Mouse (Mus musculus) neutrophil, adult 5-6 weeks (primary cell): ENCODE results near the gene Kcne1. TPM values are rescaled to one million over a fixed set of nuclear protein-coding genes. Genes with fewer than 3 reads are reported as not detected.
A peak's percentile ranks its signal among the peaks of the same experiment; 100 is the strongest.

Experiments
- ATAC-seq: fragments of 151-379, 151-347 bp; 2 replicates; pipeline ENCODE4 v1.8.0; 2017; ENCODE audit warnings: mild to moderate bottlenecking, moderate TSS enrichment; ENCODE audit not compliant: insufficient number of reproducible peaks, poor library complexity, low FRiP score, severe bottlenecking; ENCODE audit errors: extremely low read depth
- total RNA-seq: library from RNA; stranded (forward); fragments of 200-1000 nt; gene quantifications from 2 replicates; pipeline ENCODE4 v1.2.3, GENCODE M21; 2017

Kcne1 gene
- total RNA-seq, 1 experiment from 2014 or later, result not detected

DNA sequence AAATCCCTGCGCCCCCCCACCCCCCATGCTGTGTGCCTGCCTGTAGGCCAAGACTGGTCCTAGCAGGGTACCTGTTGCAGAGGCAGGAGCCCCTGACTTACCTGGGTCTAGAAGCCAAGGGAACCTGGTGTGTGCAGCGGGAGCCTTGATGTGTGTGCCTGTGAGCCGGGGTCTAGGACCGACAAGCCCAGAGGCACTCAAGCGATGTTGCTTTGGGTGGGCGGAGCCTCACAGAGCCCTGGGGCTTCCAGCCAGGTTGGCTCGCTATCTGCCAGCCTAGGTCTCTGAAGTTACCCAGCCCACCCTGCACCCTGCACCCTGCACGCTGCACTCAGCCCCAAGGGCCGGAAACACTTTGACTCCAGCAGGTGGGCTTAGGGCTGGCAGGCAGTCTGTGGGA is 534 bp downstream of the Kcne1 start:
- no peak for ATAC-seq

GRCm38 (mm10) chr16:92357566-92357965 is 1.7 kb downstream of the Kcne1 start:
- no peak for ATAC-seq

DNA sequence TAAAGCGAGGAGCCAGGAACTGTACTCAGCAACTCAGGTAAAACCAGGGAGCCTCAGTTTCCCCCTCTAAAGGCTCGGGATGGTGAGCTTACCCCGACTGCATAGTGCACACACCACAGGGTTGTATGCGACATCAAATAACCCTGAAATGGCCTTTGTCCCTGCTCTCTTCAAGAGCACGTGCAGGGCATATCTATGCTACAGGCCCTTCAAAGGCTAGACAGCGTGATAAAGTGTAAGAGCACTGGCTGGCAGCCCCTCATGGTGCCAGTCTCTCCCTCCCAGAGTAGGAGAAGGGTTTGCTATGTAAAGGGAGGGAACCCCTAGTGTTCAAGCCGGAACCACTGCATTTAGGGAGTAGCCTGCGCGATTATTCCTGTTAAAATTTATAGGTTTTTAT is 2.2 kb downstream of the Kcne1 start:
- ATAC-seq, result no peak

- ATAC-seq, result no peak
Observed at GRCm38 (mm10) chr16:92355982-92356381, 3.3 kb downstream of the Kcne1 start.

GRCm38 (mm10) chr16:92355366-92355765 is 3.9 kb downstream of the Kcne1 start:
- no peak for ATAC-seq

GRCm38 (mm10) chr16:92353897-92354296 is 5.4 kb downstream of the Kcne1 start:
- no peak for ATAC-seq

- no peak for ATAC-seq
Observed at GRCm38 (mm10) chr16:92353295-92353694, 6.0 kb downstream of the Kcne1 start.

DNA sequence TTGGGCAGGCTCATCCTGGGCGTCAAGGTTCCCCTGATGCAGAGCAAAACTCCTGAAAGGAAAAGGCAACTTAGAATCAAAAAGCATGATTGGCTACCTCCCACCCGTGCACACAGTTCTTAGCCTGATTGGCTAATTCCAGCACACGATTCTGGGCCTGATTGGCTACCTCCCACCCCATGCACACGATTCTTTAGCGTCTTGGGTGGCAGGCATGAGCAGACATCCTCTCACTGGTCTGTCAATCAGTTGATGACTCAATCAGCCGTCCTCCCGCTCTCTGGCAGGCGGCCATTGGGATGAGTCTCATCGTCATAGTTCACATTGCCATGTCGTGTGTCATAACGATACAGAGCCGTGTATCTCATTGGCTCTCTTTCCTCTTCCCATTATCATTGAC is 10.3 kb downstream of the Kcne1 start:
- ATAC-seq, result no peak

GRCm38 (mm10) chr16:92346297-92346916 is 12.9 kb downstream of the Kcne1 start:
- no peak for ATAC-seq

GRCm38 (mm10) chr16:92345177-92345576 is 14.1 kb downstream of the Kcne1 start:
- no peak for ATAC-seq

DNA sequence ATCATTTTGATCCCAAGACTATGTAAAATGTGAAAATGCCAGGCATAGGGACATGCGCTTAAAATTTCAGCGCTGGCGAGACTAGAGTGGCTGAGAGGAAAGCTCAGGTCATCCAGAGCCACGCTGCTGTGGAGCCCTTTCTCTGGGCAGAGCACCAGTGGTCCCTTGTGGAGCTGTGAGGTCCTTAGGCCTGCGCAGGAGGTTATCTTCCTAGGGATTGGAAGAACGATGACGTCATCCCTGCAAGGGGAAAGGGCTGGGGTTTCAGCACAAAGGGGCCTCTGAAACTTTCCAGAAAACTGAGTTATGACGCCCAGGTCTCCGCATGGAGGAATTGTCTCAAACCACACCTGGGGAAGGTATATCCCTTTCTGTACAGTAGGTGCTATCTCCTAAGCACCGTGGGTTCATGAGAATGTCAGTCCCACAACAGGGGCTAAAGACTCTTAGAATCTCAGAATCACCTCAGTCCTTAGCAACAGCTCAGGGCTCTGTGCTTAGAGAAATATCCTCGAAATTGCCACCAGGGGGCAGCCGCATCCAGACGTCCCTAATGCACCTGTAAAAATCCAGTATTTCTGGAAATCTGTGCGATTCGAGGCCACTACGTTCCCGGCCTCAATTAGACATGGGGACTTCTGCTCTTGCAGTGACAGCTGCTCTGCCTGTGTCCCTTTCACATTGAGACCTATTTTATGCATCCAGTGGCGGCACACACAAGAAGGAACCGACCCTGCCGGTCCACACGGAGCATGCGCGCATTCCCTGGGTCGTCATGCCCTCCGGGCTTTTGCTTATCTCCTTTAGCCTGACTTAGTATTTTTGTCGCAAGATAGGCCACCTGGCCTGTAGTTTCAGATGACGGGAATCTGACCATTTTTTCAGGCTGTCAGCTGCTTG is 18.4 kb downstream of the Kcne1 start:
- peak; percentile 31; the same call in 1 of the 2 replicates for ATAC-seq

GRCm38 (mm10) chr16:92336280-92336679 is 23.0 kb downstream of the Kcne1 start:
- ATAC-seq, result peak; percentile 36; the same call in 1 of the 2 replicates

GRCm38 (mm10) chr16:92334600-92334999 is 24.7 kb downstream of the Kcne1 start:
- ATAC-seq, result no peak

DNA sequence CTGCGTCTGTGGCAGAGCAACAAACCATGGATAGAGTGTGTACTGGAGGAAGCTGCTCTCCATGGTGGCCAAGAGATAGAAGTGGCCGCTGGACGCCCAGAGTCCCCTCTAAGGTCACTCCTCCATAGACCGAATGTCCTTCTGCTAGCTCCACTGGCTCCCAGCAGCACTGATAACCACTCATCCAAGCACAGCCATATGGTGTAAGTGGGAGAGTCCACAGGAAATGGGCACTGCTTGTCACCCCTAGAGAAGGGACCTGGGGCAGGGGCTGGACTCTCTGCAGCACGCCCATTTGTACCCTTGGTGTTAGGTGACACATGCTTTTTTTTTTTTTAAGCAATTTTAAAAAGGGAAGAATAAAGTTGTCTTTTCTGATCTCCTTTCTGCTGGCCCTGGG is 28.3 kb downstream of the Kcne1 start:
- no peak for ATAC-seq

GRCm38 (mm10) chr16:92327911-92328310 is 31.4 kb downstream of the Kcne1 start:
- no peak for ATAC-seq

GRCm38 (mm10) chr16:92325062-92325406 is 34.2 kb downstream of the Kcne1 start:
- ATAC-seq, result no peak

- no peak for ATAC-seq
Observed at GRCm38 (mm10) chr16:92324309-92325061, 34.8 kb downstream of the Kcne1 start.

- no peak for ATAC-seq
Observed at GRCm38 (mm10) chr16:92321341-92321740, 37.9 kb downstream of the Kcne1 start, which contains the start of gene Fam243. Fam243 (minus strand) TSS chr16:92321441.

DNA sequence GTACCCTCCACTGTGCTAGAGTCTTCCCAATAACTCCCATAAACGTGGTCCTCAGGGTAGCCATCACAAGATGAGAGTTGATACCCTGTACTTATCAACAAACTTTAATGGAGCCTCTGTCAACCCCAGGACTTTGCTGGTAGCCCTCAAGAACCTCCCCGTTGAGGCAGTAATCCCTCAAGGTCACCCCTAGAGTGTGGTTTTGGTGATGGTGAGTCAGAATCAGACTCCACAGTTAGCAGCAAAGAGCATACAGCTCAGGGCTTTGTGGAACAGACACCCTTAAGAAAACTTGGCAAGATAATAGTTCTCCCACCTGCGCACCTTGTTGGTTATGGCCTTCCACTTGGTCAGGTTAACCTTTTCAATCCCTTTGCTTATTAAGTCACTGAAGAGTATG is 38.9 kb downstream of the Kcne1 start:
- no peak for ATAC-seq
